Mouse (Mus musculus) common myeloid progenitor, adult 5-6 weeks (primary cell): ENCODE data around the gene Gtsf2. TPM values are rescaled to one million over a fixed set of nuclear protein-coding genes. Genes with fewer than 3 reads are reported as not detected.

ENCODE experiments used
- ATAC-seq: replicated peaks from 2 replicates; pipeline ENCODE4 v1.8.0; 2016; ENCODE audit warnings: low read depth, mild to moderate bottlenecking, moderate TSS enrichment, inconsistent platforms; ENCODE audit not compliant: poor library complexity, severe bottlenecking
- total RNA-seq: library from RNA; stranded (forward); fragments of 200-1000, 187-1606 nt; gene quantifications from 2 replicates; pipeline ENCODE4 v1.2.3, GENCODE M21; 2017

The Gtsf2 gene
- total RNA-seq, 1 experiment from 2014 or later = not detected

- no peak for ATAC-seq
Measured at GRCm38 (mm10) chr15:103401361-103401760, 46.9 kb downstream of the Gtsf2 start.

GRCm38 (mm10) chr15:103393577-103393976, 54.7 kb downstream of the Gtsf2 start:
- no peak for ATAC-seq

Other genes with a start within 250 kb of the Gtsf2 start
- 248 and 261 TPM in 2 replicates for gene Cbx5, start 208.7 kb downstream of the Gtsf2 start, total RNA-seq
- gene Hnrnpa1, start 208.0 kb downstream of the Gtsf2 start, total RNA-seq = 1,831 and 1,833 TPM in 2 replicates
- gene Nfe2, start 190.1 kb downstream of the Gtsf2 start, total RNA-seq = 121 and 135 TPM in 2 replicates
- 53.8 and 55.5 TPM in 2 replicates for gene Copz1, start 175.8 kb downstream of the Gtsf2 start, total RNA-seq
- not detected in 2 replicates for gene Gpr84, start 137.9 kb downstream of the Gtsf2 start, total RNA-seq
- 3.9 and 6.0 TPM in 2 replicates for gene Zfp385a, start 108.4 kb downstream of the Gtsf2 start, total RNA-seq
- 13.4 and 17.7 TPM in 2 replicates for gene Itga5, start 81.7 kb downstream of the Gtsf2 start, total RNA-seq
- not detected in 2 replicates for gene Gtsf1, start 18.0 kb downstream of the Gtsf2 start, total RNA-seq
- 86.4 and 101 TPM in 2 replicates for gene Nckap1l, start 5.3 kb upstream of the Gtsf2 start, total RNA-seq
- gene Pde1b, start 54.6 kb upstream of the Gtsf2 start, total RNA-seq = 0.19 and 2.2 TPM in 2 replicates
- not detected in 2 replicates for gene Ppp1r1a, start 89.5 kb upstream of the Gtsf2 start, total RNA-seq
- gene Glycam1, start 116.6 kb upstream of the Gtsf2 start, total RNA-seq = not detected in 2 replicates